Mouse (Mus musculus): ENCODE data around the gene Grb10.

Grb10 gene

GRCm38 (mm10) chr11:11942320-11943217 is 95.9 kb downstream of the Grb10 start:
- DNase-seq: no peak

GRCm38 (mm10) chr11:11940833-11941681 is 97.4 kb downstream of the Grb10 start:
- DNase-seq: no peak

DNA sequence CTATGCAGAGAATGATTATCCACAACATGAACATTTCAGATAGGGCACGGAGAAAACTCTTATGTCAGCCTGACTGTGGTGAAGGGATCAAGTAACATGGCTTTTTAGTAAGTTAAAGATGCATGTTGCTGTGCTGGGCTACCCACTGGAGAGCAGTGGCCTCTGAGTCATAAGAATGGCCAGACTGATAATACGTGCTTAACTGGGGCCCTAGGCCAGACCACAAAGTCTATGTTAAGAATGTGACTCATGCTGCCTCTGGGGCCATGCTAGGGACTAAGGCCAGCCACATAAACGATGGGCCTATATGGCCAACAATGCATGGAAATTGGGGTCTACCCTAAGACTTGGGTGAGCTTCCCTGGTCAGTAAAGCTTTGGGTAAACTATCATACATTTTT is 98.9 kb downstream of the Grb10 start:
- DNase-seq: no peak

- DNase-seq: no peak
Measured at GRCm38 (mm10) chr11:11938591-11938990, 99.9 kb downstream of the Grb10 start.

DNA sequence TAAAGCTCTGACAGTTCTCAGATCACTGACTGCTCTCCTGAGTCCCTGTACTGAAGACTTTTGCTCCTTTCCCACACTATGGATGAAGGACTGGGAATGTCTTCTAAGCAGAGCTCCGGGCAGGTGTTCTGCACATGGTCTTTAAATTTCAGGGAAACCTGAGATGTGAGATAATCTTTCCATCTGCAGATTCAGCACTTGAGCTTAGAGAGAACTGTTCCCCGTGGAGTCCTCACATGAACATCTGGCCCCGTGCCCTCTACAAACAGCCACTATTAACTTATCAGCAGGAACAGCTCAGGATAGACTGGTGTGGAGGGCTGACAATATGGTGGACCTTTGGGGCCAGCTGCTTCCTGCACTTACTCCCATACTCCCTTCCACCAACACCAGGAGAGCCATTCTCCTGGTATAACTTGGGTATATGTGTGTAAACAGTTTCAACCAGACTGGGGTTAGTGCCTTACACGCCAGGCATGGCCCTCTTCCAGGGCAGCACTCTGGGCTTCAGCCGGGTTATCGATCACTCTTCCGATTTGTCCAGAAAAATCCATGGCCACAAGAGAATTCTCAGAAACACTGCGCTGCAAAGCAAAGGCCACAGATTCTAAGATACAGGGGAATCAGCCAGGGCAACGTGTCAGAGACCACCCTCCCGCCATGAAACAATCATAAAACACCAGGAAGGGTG is 101.0 kb downstream of the Grb10 start:
- no peak for DNase-seq

DNA sequence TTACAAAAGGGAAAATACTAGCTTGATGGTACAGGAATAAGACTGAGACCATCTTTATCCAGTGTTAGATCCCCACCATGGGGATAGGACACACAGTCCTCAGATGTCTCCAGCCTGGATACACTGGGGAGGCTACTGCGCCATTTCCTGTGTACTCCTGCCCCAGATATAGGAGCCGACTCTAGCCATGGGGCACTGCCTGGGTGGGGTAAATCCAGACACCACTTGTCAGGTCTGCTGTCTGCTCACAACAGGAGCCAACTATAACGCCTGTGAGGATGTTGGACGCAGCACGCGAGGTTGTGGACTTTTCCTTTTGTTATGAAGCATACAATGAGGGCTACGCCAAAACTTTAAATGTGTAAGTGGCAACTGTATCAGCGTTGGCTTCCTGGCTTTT is 103.7 kb downstream of the Grb10 start:
- no peak for DNase-seq

GRCm38 (mm10) chr11:11932102-11932789 is 106.2 kb downstream of the Grb10 start:
- DNase-seq: no peak

DNA sequence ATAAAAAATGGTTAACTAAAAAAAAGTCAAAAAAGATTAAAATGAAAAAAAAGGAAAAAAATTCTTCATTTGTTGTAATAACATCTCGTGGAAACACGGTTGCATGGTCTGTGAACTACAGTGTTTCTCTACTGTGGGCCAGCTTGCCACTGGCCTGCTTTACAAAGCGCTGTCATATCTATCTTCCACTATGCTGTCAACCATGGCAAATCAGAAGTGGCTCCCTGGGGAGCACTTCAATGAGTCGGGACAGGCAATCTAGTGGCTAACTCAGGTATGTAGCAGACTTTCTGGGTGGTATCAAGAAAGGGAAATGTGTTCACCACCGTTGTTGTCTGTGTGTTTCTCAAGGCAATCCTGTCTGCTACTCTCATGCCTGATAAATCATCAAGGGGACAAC is 106.8 kb downstream of the Grb10 start:
- DNase-seq: no peak

DNA sequence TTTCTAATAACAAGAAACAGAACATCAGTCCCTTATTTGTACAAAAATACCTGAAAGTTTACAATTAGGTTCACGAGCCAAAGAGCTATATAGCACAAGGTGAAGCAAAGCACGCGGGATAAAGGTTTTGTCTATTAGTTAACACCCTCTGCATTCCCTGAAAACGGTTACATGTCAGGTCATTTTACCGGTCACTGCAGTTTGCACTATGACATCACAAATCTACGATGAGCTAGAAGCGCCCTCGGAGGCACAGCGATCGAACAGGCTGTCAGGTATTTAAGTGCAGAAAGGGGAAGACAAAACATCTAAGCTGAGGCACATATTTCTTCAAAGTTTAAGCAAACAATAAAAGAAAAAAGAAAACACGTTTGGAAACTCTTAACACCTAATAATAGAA is 108.0 kb downstream of the Grb10 start:
- no peak for DNase-seq

DNA sequence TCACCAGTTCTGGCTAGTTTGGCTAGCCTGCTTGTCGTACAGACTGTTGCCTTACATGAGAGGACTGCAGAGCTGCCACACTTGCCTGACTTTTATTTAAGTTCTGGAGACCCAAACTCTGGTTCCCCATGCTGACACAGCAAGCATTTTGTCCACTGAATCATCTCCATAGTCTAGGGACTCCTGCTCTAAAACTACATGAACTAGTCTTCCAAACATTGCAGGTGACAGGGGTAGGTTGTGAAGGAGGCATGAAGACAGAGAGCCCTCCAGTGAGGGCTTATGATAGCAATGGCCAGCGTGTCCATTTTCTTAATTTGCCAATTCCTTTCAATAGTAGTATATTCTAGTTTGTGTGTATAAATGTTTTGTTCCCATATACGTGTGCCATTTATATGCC is 109.4 kb downstream of the Grb10 start:
- DNase-seq: no peak

- DNase-seq: no peak
Measured at GRCm38 (mm10) chr11:11928586-11928985, 109.9 kb downstream of the Grb10 start.

DNA sequence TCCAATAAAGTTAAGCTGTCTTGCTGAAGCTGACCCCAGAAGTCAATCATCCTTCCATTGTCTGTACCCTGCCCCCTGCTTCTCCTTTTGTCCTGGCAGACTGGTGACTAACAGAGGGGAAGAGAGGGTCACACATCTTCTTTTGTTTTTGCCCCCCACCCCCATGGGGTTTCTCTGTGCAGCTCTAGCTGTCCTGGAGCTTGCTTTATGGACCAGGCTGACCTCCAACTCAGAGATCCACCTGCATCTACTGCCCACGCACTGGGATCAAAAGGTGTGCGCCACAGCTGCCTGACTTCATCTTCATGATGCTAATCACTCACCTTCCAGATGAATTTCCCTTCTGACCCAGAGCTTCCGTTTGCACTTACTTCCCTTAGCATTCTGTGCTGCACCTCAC is 114.6 kb downstream of the Grb10 start:
- DNase-seq: no peak

DNA sequence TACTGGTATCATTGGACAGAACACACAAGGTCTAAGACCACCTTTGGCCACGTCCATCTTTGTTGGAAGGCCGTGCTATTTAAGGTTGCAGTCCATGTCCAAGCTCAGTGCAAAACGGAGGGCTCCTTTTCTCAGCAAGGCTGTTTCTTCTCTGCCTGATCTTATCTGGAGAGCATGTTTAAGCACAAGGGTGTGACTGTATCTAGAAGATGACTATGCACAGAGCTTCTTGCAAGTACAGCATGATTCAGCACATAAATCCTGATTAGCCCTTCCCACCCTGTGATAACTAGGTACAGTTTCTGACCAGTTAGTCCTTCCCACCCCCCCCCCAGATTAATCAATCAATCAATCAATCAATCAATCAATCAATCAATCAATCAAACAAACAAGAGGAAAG is 115.1 kb downstream of the Grb10 start:
- DNase-seq: no peak

GRCm38 (mm10) chr11:11922106-11922505 is 116.4 kb downstream of the Grb10 start:
- no peak for DNase-seq

- no peak for DNase-seq
Measured at GRCm38 (mm10) chr11:11907703-11908413, 130.6 kb downstream of the Grb10 start.

GRCm38 (mm10) chr11:11905518-11905917 is 133.0 kb downstream of the Grb10 start:
- no peak for DNase-seq

GRCm38 (mm10) chr11:11904995-11905394 is 133.5 kb downstream of the Grb10 start:
- DNase-seq: no peak

- DNase-seq: no peak
Measured at GRCm38 (mm10) chr11:11901509-11901908, 137.0 kb downstream of the Grb10 start.

- no peak for DNase-seq
Measured at GRCm38 (mm10) chr11:11898496-11898895, 140.0 kb downstream of the Grb10 start.

- no peak for DNase-seq
Measured at GRCm38 (mm10) chr11:11897645-11898357, 140.7 kb downstream of the Grb10 start, which contains the start of gene Ddc. TSS of gene Ddc (minus strand) at chr11:11898144.

GRCm38 (mm10) chr11:11895479-11895878 is 143.0 kb downstream of the Grb10 start:
- no peak for DNase-seq
